ENCODE assay signal across 9 mouse cellular contexts in the genomic region with DNA sequence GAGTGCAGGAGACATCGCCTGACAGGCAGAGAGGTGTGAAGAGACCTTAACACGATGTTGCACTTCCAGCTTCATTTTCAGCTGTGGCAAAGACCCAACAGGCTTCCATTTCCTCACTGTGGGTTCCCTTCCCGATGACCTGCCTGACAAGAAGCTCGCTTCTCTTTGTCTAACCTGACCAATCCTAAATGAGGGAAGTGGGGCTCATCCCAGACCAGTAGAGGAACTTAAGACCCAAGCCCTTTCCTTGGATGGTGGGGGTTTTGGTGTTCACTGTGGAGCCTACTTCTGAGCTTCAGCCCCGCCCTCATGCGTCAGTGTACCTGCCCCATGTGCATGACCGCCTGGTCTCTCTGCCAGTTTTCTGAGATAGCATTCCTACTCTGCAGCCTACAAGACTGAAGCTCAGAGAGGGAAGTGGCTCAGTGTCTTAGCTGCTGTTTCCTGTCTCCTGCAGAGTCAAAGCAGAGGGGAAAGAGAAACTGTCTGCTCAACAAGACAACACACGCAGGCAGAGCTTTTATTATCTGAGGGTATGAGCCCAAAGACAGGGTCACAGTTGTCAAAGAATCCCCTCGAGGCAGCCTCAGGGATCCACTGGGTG. TPM values are rescaled to one million over a fixed set of nuclear protein-coding genes. Genes with fewer than 3 reads are reported as not detected.
DNase-seq lines count a peak whose midpoint lies in the region; ATAC-seq and TF ChIP-seq lines count a peak whose summit lies in the region.
"Had no signal": no experiment of that assay in that cellular context is flagged by ENCODE, and none has a peak within 500 bp of the region (broad histone marks: within the 10 kb centered on the region; RNA-seq: fewer than 3 reads in every experiment).

No protein-coding gene starts in this region.

- no peak overlapping the region for H3K4me3 ChIP-seq in liver, postnatal 0 days (ENCODE audit: low read depth, low read length)
- no peak overlapping the region for H3K4me3 ChIP-seq in liver, embryonic 11.5 days (ENCODE audit: low read depth, low read length)
- no peak overlapping the region for H3K4me3 ChIP-seq in lung, adult 2 months (replicated peaks; ENCODE audit: extremely low read depth, low read depth, low read length)
- H3K4me3 ChIP-seq: midbrain, embryonic 12.5 days had no signal

- H3K27me3 ChIP-seq in liver, postnatal 0 days (ENCODE audit: insufficient read depth, low read length) = no peaks in the 10 kb centered on the region
- no peaks in the 10 kb centered on the region for H3K27me3 ChIP-seq in liver, embryonic 11.5 days (replicated peaks; ENCODE audit: control insufficient read depth, insufficient read depth, low read length)
- H3K27me3 ChIP-seq: midbrain, embryonic 12.5 days had no signal

- no peak for TF ChIP-seq POLR2A in lung, adult 2 months (IDR thresholded peaks at IDR 0.05; ENCODE audit: borderline replicate concordance, extremely low read depth, low read depth, low read length)

- no peaks in the 10 kb centered on the region for H3K4me1 ChIP-seq in liver, postnatal 0 days (ENCODE audit: insufficient read depth)
- no peaks in the 10 kb centered on the region for H3K4me1 ChIP-seq in liver, embryonic 11.5 days (replicated peaks; ENCODE audit: control insufficient read depth, insufficient read depth, low read length)
- H3K4me1 ChIP-seq in lung, adult 2 months (ENCODE audit: control insufficient read depth, insufficient read depth, low read length) = no peaks in the 10 kb centered on the region
- H3K4me1 ChIP-seq: midbrain, embryonic 12.5 days had no signal

- no peak for TF ChIP-seq EP300 in liver, postnatal 0 days (IDR thresholded peaks at IDR 0.05; ENCODE audit: low read depth)

- H3K27ac ChIP-seq in liver, postnatal 0 days (ENCODE audit: low read depth) = no peak overlapping the region
- H3K27ac ChIP-seq in liver, embryonic 11.5 days (ENCODE audit: low read depth, low read length) = no peak overlapping the region
- H3K27ac ChIP-seq: midbrain, embryonic 12.5 days had no signal

- TF ChIP-seq CTCF in liver, postnatal 0 days (IDR thresholded peaks at IDR 0.05; ENCODE audit: low read depth) = no peak
- TF ChIP-seq CTCF in lung, adult 2 months (IDR thresholded peaks at IDR 0.05; ENCODE audit: insufficient read depth, low read length) = no peak

- H3K36me3 ChIP-seq in liver, postnatal 0 days (replicated peaks; ENCODE audit: insufficient read depth, low read length) = no peaks in the 10 kb centered on the region
- H3K36me3 ChIP-seq in liver, embryonic 11.5 days (ENCODE audit: control insufficient read depth, insufficient read depth, low read length) = no peaks in the 10 kb centered on the region
- H3K36me3 ChIP-seq: midbrain, embryonic 12.5 days had no signal

- H3K9ac ChIP-seq in liver, postnatal 0 days (replicated peaks) = no peak overlapping the region
- H3K9ac ChIP-seq in liver, embryonic 11.5 days (ENCODE audit: low read depth, low read length) = no peak overlapping the region
- H3K9ac ChIP-seq: midbrain, embryonic 12.5 days had no signal

- peak overlapping the region; percentile 26; the same call in 1 of the 2 replicates for H3K4me2 ChIP-seq in liver, postnatal 0 days (ENCODE audit: low read depth, low read length)
- H3K4me2 ChIP-seq in liver, embryonic 11.5 days = no peak overlapping the region
- H3K4me2 ChIP-seq: midbrain, embryonic 12.5 days had no signal

- H3K9me3 ChIP-seq in liver, postnatal 0 days (ENCODE audit: low read length) = no peaks in the 10 kb centered on the region
- no peaks in the 10 kb centered on the region for H3K9me3 ChIP-seq in liver, embryonic 11.5 days (ENCODE audit: control insufficient read depth, low read length)
- H3K9me3 ChIP-seq: midbrain, embryonic 12.5 days had no signal

- WGBS in liver, postnatal 0 days (ENCODE audit: insufficient replicate concordance) = 49% methylated on average over 9 of the region's 9 CpGs
- WGBS in liver, embryonic 11.5 days = 59% methylated on average over 9 of the region's 9 CpGs
- 58% methylated on average over 9 of the region's 9 CpGs for WGBS in lung, adult 2 months

- DNase-seq in heart, adult 9 months (ENCODE audit: low spot score in 2 of 2) = peak; percentile 6 to 17
- DNase-seq in heart, postnatal 4 days = no peak
- no peak for DNase-seq in liver, postnatal 0 days
- DNase-seq in liver, embryonic 11.5 days (ENCODE audit: low spot score) = no peak
- no peak for DNase-seq in adrenal gland, postnatal 10 days
- DNase-seq in lung, adult 2 months = no peak
- DNase-seq: gastrocnemius, postnatal 25 days had no signal

- peak; percentile 27; the same call in 1 of the 2 replicates for ATAC-seq in liver, postnatal 0 days
- ATAC-seq in liver, embryonic 11.5 days (replicated peaks; ENCODE audit: low FRiP score) = no peak
- peak; percentile 77 to 89 for ATAC-seq in hematopoietic stem cell, adult 5-6 weeks (replicated peaks in 1 of 2; ENCODE audit: insufficient read depth in 1 of 2, low FRiP score in 2 of 2, low TSS enrichment in 1 of 2, low read depth in 1 of 2, poor library complexity in 2 of 2, severe bottlenecking in 2 of 2)

RNA-seq across cellular contexts. Expression of gene Tmem30c, which starts 8.9 kb away (rescaled TPM):
- total RNA-seq in heart, postnatal 4 days (2021) = not detected
- polyA plus RNA-seq in liver, postnatal 0 days (2015; fragmentation: Nextera tagmentation; extraction: Ambion mirVana) = not detected in 2 replicates
- 0.13 TPM in 1 of 2 replicates, not detected in the other for polyA plus RNA-seq in liver, embryonic 11.5 days (2014; fragmentation: Nextera tagmentation; extraction: Ambion mirVana)
- not detected in 2 replicates for total RNA-seq in hematopoietic stem cell, adult 5-6 weeks (2017)
- total RNA-seq in adrenal gland, postnatal 10 days (2021) = not detected
- polyA plus RNA-seq in lung, adult 2 months (2012; rRNA removed) = not detected in 2 replicates
- total RNA-seq: gastrocnemius, postnatal 25 days had no signal

RNA-seq across cellular contexts. Expression of gene Filip1l, which starts 51.3 kb away (rescaled TPM):
- 10 to 100 TPM; 61.2 to 63.6 TPM for total RNA-seq in heart, postnatal 4 days (2021)
- 5.5 and 6.2 TPM in 2 replicates for polyA plus RNA-seq in liver, postnatal 0 days (2015; fragmentation: Nextera tagmentation; extraction: Ambion mirVana)
- polyA plus RNA-seq in liver, embryonic 11.5 days (2014; fragmentation: Nextera tagmentation; extraction: Ambion mirVana) = 9.3 and 9.4 TPM in 2 replicates
- 3.3 and 6.0 TPM in 2 replicates for total RNA-seq in hematopoietic stem cell, adult 5-6 weeks (2017)
- 10 to 100 TPM; 22.6 to 23.1 TPM for total RNA-seq in adrenal gland, postnatal 10 days (2021)
- 10.3 and 15.1 TPM in 2 replicates for polyA plus RNA-seq in lung, adult 2 months (2012; rRNA removed)

Comparison
In these comparisons a context has a peak if more than half of its experiments do, and no peak if none do; other contexts are left out.
1. DNase-seq: peak in heart, adult 9 months (2 of 2); none in heart, postnatal 4 days (single experiment), liver, postnatal 0 days (single experiment), liver, embryonic 11.5 days (single experiment), adrenal gland, postnatal 10 days (single experiment) and lung, adult 2 months (single experiment).